Mouse (Mus musculus) adrenal gland, adult 2 months (tissue): ENCODE measurements around the gene Pfkl. TPM values are rescaled to one million over a fixed set of nuclear protein-coding genes. Genes with fewer than 3 reads are reported as not detected.
"Not testable (repeated sequence)": the region's sequence is repeated elsewhere in the genome, so short reads cannot be mapped to it uniquely, and the experiment has no call there.

Experiments used
- DNase-seq: peaks from one replicate; pipeline ENCODE4 v3.0.0; 2021
- polyA plus RNA-seq: library from polyadenylated mRNA; depleted of rRNA; stranded (reverse); fragments of >200 nt; gene quantifications from 2 replicates; pipeline ENCODE4 v1.2.3, GENCODE M21; 2012
- total RNA-seq, 2 experiments: library from RNA; stranded (reverse); gene quantifications; 2 replicates each; pipeline ENCODE4 v1.2.3; 2021

The Pfkl gene
- total and polyA plus RNA-seq, 3 experiments, result 122 to 145 (median 128) TPM

GRCm38 (mm10) chr10:78012661-78013495, 3.0 kb upstream of the Pfkl start:
- peak; percentile 42 for DNase-seq

GRCm38 (mm10) chr10:78011116-78011515, 1.2 kb upstream of the Pfkl start:
- DNase-seq, result not testable (repeated sequence)

- DNase-seq, result peak; percentile 32
Measured at GRCm38 (mm10) chr10:78010335-78010734, 452 bp upstream of the Pfkl start.

GRCm38 (mm10) chr10:78009184-78009944, 519 bp downstream of the Pfkl start:
- peak; percentile 98 for DNase-seq

- no peak for DNase-seq
Measured at GRCm38 (mm10) chr10:78008169-78008568, 1.7 kb downstream of the Pfkl start.

- no peak for DNase-seq
Measured at GRCm38 (mm10) chr10:78007203-78007602, 2.7 kb downstream of the Pfkl start.

- DNase-seq, result no peak
Measured at GRCm38 (mm10) chr10:78005791-78006438, 4.0 kb downstream of the Pfkl start.

- DNase-seq, result no peak
Measured at GRCm38 (mm10) chr10:78004479-78005100, 5.3 kb downstream of the Pfkl start.

- no peak for DNase-seq
Measured at GRCm38 (mm10) chr10:78002316-78002715, 7.6 kb downstream of the Pfkl start.

- no peak for DNase-seq
Measured at GRCm38 (mm10) chr10:78001796-78002195, 8.1 kb downstream of the Pfkl start.

GRCm38 (mm10) chr10:78000200-78000599, 9.7 kb downstream of the Pfkl start:
- DNase-seq, result no peak

GRCm38 (mm10) chr10:77995639-77996038, 14.2 kb downstream of the Pfkl start:
- no peak for DNase-seq

- DNase-seq, result no peak
Measured at GRCm38 (mm10) chr10:77985775-77986174, 24.1 kb downstream of the Pfkl start.

- DNase-seq, result peak; percentile 71
Measured at GRCm38 (mm10) chr10:77984660-77985059, 25.2 kb downstream of the Pfkl start.

- DNase-seq, result peak; percentile 100
Measured at GRCm38 (mm10) chr10:77978351-77979350, 31.2 kb downstream of the Pfkl start, which contains the start of gene 1810043G02Rik. TSS of gene 1810043G02Rik (plus strand) at chr10:77978524.

- DNase-seq, result peak; percentile 33
Measured at GRCm38 (mm10) chr10:77976458-77977150, 33.3 kb downstream of the Pfkl start.

GRCm38 (mm10) chr10:77975653-77976052, 34.2 kb downstream of the Pfkl start:
- DNase-seq, result no peak

- no peak for DNase-seq
Measured at GRCm38 (mm10) chr10:77974811-77975210, 35.1 kb downstream of the Pfkl start.

- DNase-seq, result no peak
Measured at GRCm38 (mm10) chr10:77974323-77974722, 35.6 kb downstream of the Pfkl start.
